Mouse (Mus musculus) midbrain, embryonic 12.5 days (tissue): ENCODE measurements around the gene Ccdc169. TPM values are rescaled to one million over a fixed set of nuclear protein-coding genes. Genes with fewer than 3 reads are reported as not detected.

Experiments used
- ATAC-seq: fragments of 200-750 bp; cut with Nextera tagmentation; 2 replicates; pipeline ENCODE4 v1.8.0; 2017; ENCODE audit warnings: low read depth, moderate TSS enrichment, moderate library complexity; ENCODE audit not compliant: low FRiP score
- H3K27ac ChIP-seq: fragments of 300-500 bp; sonication (generic); replicated peaks from 2 replicates; pipeline ENCODE4 v1.5.1; 2016; ENCODE audit warnings: mild to moderate bottlenecking
- H3K27me3 ChIP-seq: fragments of 300-500 bp; sonication (generic); 2 replicates; pipeline ENCODE4 v1.6.1; 2016; ENCODE audit warnings: mild to moderate bottlenecking
- H3K36me3 ChIP-seq: fragments of 300-500 bp; sonication (generic); 2 replicates; pipeline ENCODE4 v1.6.1; 2016
- H3K4me1 ChIP-seq: fragments of 300-500 bp; sonication (generic); 2 replicates; pipeline ENCODE4 v1.6.1; 2016
- H3K4me2 ChIP-seq: fragments of 300-500 bp; sonication (generic); replicated peaks from 2 replicates; pipeline ENCODE4 v1.6.1; 2016; ENCODE audit warnings: mild to moderate bottlenecking, moderate library complexity
- H3K4me3 ChIP-seq: fragments of 300-500 bp; sonication (generic); 2 replicates; pipeline ENCODE4 v1.5.1; 2016; ENCODE audit warnings: mild to moderate bottlenecking
- H3K9ac ChIP-seq: fragments of 300-500 bp; sonication (generic); replicated peaks from 2 replicates; pipeline ENCODE4 v1.6.1; 2016; ENCODE audit warnings: mild to moderate bottlenecking, moderate library complexity
- H3K9me3 ChIP-seq: fragments of 300-500 bp; sonication (generic); 2 replicates; pipeline ENCODE4 v1.6.1; 2016; ENCODE audit warnings: mild to moderate bottlenecking
- WGBS: fragments of 180-500 bp; shearing (Covaris S2); methylation state at CpG from one replicate; pipeline ENCODE4 v1.1.7; 2016; 5-methylcytosine and 5-hydroxymethylcytosine counted together
- microRNA-seq: library from miRNA; unstranded; fragments of <30 nt; microRNA quantifications from one replicate; pipeline ENCODE4, GENCODE M21; 2017
- polyA plus RNA-seq: library from polyadenylated mRNA; unstranded; fragments of >200 nt; fragmentation: Nextera tagmentation; extraction: Ambion mirVana; gene quantifications from 2 replicates; pipeline ENCODE4 v1.2.1, GENCODE M21; 2016

Gene Ccdc169
- polyA plus RNA-seq, 1 experiment from 2014 or later = not detected

DNA sequence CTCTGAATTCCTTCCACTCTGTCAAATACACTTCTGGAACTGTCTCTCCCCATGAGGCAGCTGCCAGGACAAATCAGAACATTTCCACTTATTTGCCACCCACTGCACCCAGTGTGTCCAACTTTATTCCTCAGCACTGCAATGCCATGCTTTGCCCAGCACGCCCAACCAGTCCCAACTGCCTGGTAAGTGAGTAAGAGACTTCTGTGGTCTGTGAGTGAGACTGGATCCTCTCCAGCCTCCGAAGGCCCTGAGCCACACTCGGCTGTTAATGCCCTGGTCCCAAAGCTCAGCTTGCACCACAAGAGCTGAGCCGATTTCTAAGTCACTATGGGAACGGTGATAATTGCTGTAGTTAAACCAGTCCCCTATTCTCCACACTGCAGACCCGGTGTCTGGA lies 70.5 kb downstream of the Ccdc169 start:
- no peak overlapping the region for H3K9ac ChIP-seq
- no peak overlapping the region for H3K27ac ChIP-seq
- no peaks in the 10 kb centered on the region for H3K36me3 ChIP-seq
- H3K9me3 ChIP-seq = no peaks in the 10 kb centered on the region
- no peak for ATAC-seq
- no peak overlapping the region for H3K4me2 ChIP-seq
- H3K27me3 ChIP-seq = no peaks in the 10 kb centered on the region
- H3K4me1 ChIP-seq = peaks cover 2% of the 10 kb centered on the region; the same call in 1 of the 2 replicates
- H3K4me3 ChIP-seq = no peak overlapping the region
- WGBS = 59% methylated on average over 6 of the region's 6 CpGs

DNA sequence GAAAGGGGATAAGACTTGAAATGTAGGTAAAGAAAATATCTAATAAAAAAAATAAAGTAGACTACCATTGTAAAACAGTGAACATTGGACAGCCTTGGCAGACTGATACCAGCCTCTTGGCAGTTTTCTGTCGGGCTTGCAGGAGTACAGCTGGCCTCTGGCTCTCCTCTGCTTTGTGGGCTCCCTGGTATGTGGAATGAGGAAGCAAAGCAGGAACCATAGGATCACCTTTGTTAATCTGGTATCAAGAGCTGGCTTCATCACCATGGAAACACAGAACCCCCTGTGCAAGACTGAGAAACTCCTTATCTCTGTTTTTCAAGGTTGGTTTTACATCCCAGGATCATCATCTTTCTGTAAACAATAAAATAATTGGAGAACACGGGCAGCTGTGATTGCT lies 75.1 kb downstream of the Ccdc169 start:
- no peak overlapping the region for H3K4me2 ChIP-seq
- H3K27me3 ChIP-seq = no peaks in the 10 kb centered on the region
- H3K9ac ChIP-seq = no peak overlapping the region
- WGBS = 21% methylated on average over 2 of the region's 2 CpGs
- H3K9me3 ChIP-seq = no peaks in the 10 kb centered on the region
- no peak overlapping the region for H3K4me3 ChIP-seq
- ATAC-seq = no peak
- peaks cover 13% of the 10 kb centered on the region; the same call in 1 of the 2 replicates for H3K4me1 ChIP-seq
- H3K36me3 ChIP-seq = no peaks in the 10 kb centered on the region
- no peak overlapping the region for H3K27ac ChIP-seq

DNA sequence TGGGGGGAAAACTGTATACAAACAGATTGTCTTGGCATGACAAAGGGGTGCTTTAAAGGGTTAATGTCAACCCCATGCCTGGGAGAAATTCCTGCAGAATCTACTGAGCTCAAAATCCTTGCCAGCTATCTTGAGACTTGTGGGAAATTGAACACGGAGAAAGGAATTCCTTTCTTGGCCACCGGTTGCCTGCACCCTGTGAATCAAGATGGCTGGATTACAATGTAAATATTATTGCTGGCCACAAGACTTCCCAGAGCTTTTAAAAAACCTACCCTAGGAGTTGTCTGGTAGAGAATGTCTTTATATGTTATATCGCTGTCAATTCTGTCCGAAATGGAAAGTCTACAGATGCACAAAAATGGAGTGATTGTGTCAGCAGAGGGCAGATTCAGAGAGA lies 76.6 kb downstream of the Ccdc169 start:
- no peak overlapping the region for H3K4me3 ChIP-seq
- no peaks in the 10 kb centered on the region for H3K9me3 ChIP-seq
- H3K4me2 ChIP-seq = no peak overlapping the region
- peaks cover 13% of the 10 kb centered on the region; the same call in 1 of the 2 replicates for H3K4me1 ChIP-seq
- H3K27me3 ChIP-seq = no peaks in the 10 kb centered on the region
- no peak overlapping the region for H3K9ac ChIP-seq
- no peaks in the 10 kb centered on the region for H3K36me3 ChIP-seq
- no peak overlapping the region for H3K27ac ChIP-seq
- ATAC-seq = no peak
- 54% methylated on average over 4 of the region's 4 CpGs for WGBS

DNA sequence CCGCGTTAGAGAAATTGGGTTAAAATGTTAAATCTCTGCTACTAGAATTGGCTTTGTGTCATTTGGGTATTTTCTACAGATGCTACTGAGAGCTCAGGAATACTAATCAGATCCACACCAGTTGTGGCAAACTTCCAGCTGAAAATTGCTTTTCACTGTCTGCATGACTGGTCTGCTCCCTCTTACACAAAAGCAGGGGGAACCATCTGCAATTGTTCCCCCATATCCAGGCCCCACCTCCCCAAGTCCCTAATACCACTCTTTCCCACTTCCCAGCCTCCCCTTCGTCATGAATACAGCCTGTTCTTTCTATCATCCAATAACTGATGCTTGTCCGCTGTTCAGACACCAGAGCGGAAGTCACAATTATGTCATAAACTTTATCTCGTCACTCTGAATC lies 77.3 kb downstream of the Ccdc169 start:
- no peaks in the 10 kb centered on the region for H3K27me3 ChIP-seq
- H3K36me3 ChIP-seq = no peaks in the 10 kb centered on the region
- H3K9me3 ChIP-seq = no peaks in the 10 kb centered on the region
- H3K4me2 ChIP-seq = no peak overlapping the region
- H3K4me3 ChIP-seq = no peak overlapping the region
- H3K27ac ChIP-seq = no peak overlapping the region
- no peak for ATAC-seq
- 68% methylated on average over 6 of the region's 6 CpGs for WGBS
- no peak overlapping the region for H3K9ac ChIP-seq
- H3K4me1 ChIP-seq = peaks cover 13% of the 10 kb centered on the region; the same call in 1 of the 2 replicates

DNA sequence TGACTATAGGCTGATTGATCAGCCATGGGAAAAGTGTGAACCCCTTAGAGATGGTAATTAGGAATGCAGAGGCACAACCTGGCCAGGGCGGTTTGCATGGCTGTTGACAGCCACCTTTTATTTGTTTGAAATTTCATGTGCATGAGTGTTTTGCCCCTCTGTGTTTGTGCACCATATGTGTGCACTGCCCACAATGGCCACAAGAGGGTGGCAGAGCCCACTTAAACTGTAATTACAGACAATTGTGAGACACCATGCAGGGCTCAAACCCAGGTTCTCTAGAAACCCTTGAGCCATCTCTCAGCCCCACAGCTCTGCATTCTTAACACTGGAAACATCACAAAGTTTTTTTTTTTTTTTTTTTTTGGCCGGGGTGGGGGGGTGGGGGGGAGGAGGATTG lies 85.4 kb downstream of the Ccdc169 start:
- ATAC-seq = no peak
- H3K4me3 ChIP-seq = no peak overlapping the region
- H3K36me3 ChIP-seq = no peaks in the 10 kb centered on the region
- no peak overlapping the region for H3K27ac ChIP-seq
- H3K4me2 ChIP-seq = no peak overlapping the region
- no peak overlapping the region for H3K9ac ChIP-seq
- H3K27me3 ChIP-seq = no peaks in the 10 kb centered on the region
- H3K4me1 ChIP-seq = peaks cover 13% of the 10 kb centered on the region
- WGBS = 93% methylated on average over 2 of the region's 2 CpGs
- H3K9me3 ChIP-seq = 0 out of 2 replicates have a peak, but pooled peaks cover 2% of the 10 kb centered on the region

Small RNA genes within 50 kb of the gene (microRNA-seq; reads per million reads assigned to microRNA genes)
- gene Gm22029 = not detected

Other genes with a start within 250 kb of the Ccdc169 start
- gene Sertm1, start 221.5 kb upstream of the Ccdc169 start, polyA plus RNA-seq = 0.15 and 0.33 TPM in 2 replicates
- gene Ccna1, start 81.8 kb upstream of the Ccdc169 start, polyA plus RNA-seq = 2.2 and 2.3 TPM in 2 replicates
- gene Spg20, start 25.2 kb upstream of the Ccdc169 start, polyA plus RNA-seq = 35.9 and 37.8 TPM in 2 replicates
- gene Sohlh2, start 44.7 kb downstream of the Ccdc169 start, polyA plus RNA-seq = not detected in 2 replicates
- 157 and 165 TPM in 2 replicates for gene Dclk1, start 105.0 kb downstream of the Ccdc169 start, polyA plus RNA-seq